Mouse (Mus musculus): ENCODE measurements at regions not wholly inside any gene's neighbourhood (a gene's known extent, or its start where the extent isn't known, plus 50 kb on each side); places are given as distances from the start of the nearest gene placed in this dataset.
"Not testable (repeated sequence)": the region's sequence is repeated elsewhere in the genome, so short reads cannot be mapped to it uniquely, and the experiment has no call there.

DNA sequence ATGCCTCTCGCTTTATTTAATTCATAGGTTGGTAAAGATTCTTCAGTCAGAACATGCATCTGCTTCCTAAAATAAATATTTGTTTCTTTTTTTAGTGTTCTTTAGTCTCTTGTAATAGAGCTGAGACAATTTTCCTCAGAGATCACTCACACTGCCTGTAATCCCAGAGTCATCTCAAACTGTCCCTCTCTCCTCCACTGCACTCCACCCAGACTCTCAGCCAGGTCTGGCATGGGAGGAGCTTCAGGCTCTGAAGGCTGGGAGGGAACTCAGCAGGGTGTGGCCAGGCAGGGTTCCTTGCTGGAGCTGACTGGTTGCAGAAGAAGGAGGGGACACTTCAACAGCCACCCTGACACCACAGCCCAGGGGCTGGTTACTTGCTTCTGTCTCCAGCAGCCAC, 524.8 kb downstream of the Dad1 start:
- not testable (repeated sequence) for H3K36me3 ChIP-seq; H3K27me3 ChIP-seq; H3K4me3 ChIP-seq; H3K27ac ChIP-seq (replicated peaks); ATAC-seq (ENCODE audit: low FRiP score, low read depth); H3K9me3 ChIP-seq; H3K9ac ChIP-seq; H3K4me2 ChIP-seq; H3K4me1 ChIP-seq (replicated peaks)
- no CpG with 5 or more reads among the region's 1 CpGs for WGBS

DNA sequence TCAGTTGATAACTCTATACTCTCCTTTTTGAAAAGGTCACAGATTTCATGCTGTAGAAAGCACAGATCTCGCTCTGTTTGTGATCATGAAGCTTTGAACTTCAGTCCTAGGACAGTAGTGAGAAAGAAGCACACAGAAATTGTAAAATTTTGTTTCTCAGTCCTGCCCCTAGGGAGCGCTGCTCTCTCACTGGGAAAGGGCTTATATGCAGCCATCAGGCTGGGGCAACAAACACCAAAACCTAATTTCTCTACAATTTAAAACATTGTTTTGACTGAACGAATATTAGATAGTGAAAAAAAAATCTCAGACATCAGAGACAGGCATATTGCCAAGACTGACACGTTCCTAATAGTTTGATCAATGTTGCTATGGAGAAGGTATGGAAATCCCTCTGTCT, 527.0 kb downstream of the Dad1 start:
- WGBS, result 41% methylated on average over 2 of the region's 4 CpGs
- H3K9me3 ChIP-seq; ATAC-seq (ENCODE audit: low FRiP score, low read depth); H3K27me3 ChIP-seq; H3K27ac ChIP-seq (replicated peaks); H3K4me3 ChIP-seq; H3K4me2 ChIP-seq; H3K9ac ChIP-seq; H3K4me1 ChIP-seq (replicated peaks); H3K36me3 ChIP-seq: not testable (repeated sequence)

DNA sequence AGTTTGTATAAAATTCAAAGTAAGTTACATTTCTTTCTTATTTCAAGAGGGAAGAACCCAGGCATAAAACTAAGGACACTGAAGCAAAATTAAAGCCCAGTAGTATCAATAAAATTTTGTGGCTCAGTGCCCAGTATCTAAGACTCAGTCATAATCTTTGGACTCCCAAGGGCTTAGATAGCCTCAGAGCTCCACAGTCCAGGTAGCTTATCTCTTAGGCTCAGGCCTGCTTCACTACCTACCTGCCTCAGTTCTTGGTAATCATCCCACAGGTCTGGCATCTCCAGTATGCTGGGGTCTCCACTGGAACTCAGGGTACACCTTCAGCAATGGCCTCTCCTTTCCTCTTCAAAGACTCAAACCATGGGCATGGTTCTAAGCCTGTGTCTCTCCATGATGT, 530.3 kb downstream of the Dad1 start:
- not testable (repeated sequence) for ATAC-seq (ENCODE audit: low FRiP score, low read depth); H3K4me2 ChIP-seq; H3K9me3 ChIP-seq; H3K36me3 ChIP-seq; H3K4me3 ChIP-seq; H3K27ac ChIP-seq (replicated peaks); H3K4me1 ChIP-seq (replicated peaks); H3K27me3 ChIP-seq; H3K9ac ChIP-seq

DNA sequence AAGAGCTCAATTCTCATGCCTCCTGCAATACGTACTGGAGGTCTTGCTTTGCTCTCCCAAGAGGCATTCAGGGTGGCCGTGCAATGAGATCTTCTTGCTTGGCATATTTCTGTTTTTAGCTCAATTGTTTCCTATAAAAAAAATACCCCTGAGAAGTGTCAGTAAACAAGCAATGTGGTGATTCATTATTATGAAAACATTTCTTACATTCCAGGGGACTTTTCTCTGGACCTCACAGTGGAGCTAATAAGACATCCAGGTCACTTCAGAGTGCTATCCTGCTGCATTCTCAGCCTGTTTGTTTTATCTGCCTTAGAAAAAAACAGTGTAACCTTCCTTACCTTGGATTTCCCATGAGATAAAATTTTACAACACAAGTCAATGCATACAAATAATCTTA, 532.0 kb downstream of the Dad1 start:
- not testable (repeated sequence) for H3K4me3 ChIP-seq; H3K4me1 ChIP-seq (replicated peaks); H3K9me3 ChIP-seq; H3K4me2 ChIP-seq; H3K27me3 ChIP-seq; H3K27ac ChIP-seq (replicated peaks); H3K9ac ChIP-seq; ATAC-seq (ENCODE audit: low FRiP score, low read depth); H3K36me3 ChIP-seq
- WGBS, result 77% methylated on average over 2 of the region's 2 CpGs

DNA sequence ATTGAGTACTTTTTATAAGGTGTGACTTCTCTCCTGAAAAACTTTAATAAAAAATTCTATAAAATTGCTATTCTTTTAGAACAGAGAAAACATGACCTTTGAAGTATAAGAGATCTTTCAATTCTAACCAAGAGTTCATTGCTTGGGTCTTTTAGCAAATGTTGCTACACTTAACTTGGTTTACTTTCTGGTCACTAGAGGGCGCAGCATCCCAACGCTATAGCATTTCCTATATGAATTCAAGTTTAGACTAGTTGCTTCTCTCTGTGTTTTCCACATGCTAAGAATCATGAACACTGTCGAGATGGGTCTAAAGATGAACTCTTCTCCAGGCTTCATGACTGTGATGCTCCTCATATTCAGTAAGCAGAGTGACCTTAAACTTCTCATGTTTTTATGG, 544.3 kb downstream of the Dad1 start:
- H3K9me3 ChIP-seq; H3K36me3 ChIP-seq; H3K9ac ChIP-seq; H3K4me1 ChIP-seq (replicated peaks); ATAC-seq (ENCODE audit: low FRiP score, low read depth); H3K4me2 ChIP-seq; H3K27ac ChIP-seq (replicated peaks); H3K4me3 ChIP-seq; H3K27me3 ChIP-seq: not testable (repeated sequence)
- 4% methylated on average over 3 of the region's 3 CpGs for WGBS

DNA sequence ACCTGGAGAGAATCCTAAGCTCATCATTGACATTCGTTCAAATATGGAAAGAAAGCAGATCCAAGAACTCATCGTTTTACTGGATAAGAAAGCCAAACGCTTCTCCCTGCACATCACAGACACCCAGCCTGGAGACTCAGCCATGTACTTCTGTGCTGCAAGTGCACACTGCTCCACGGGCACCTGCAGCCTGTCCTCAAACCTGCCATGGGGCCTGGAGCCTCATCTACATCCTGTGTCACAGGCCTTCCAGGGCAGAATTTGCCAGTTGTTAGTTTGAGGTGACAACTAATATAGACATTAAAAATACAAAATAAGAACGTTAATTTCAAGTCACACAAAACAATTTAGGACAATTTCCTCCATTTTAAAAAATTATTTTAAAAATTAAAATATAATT, 549.6 kb downstream of the Dad1 start:
- H3K9me3 ChIP-seq; H3K4me3 ChIP-seq; H3K36me3 ChIP-seq; H3K9ac ChIP-seq; ATAC-seq (ENCODE audit: low FRiP score, low read depth); H3K4me2 ChIP-seq; H3K27ac ChIP-seq (replicated peaks); H3K27me3 ChIP-seq; H3K4me1 ChIP-seq (replicated peaks): not testable (repeated sequence)
- 82% methylated on average over 5 of the region's 5 CpGs for WGBS

DNA sequence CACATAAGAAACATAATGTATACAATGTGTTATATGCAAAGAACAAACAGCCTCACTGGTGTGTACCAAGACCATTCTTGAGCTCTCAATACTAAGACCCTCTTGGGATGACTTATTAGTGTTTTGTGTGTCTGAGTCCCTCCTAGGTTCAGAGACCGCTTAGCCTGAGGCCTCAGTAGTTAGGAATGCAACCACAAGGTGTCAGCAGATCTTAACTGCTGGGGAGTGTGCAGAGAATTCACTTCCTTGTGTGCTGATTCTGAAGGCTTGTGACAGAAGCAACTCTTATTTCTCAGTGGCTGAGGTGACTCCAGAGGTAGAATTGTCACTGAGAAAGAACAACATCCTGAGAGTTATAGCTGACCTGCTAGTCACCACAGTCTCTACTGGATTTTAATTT, 550.3 kb downstream of the Dad1 start:
- H3K9ac ChIP-seq; H3K4me3 ChIP-seq; H3K27ac ChIP-seq (replicated peaks); H3K4me1 ChIP-seq (replicated peaks); H3K36me3 ChIP-seq; H3K27me3 ChIP-seq; H3K9me3 ChIP-seq; H3K4me2 ChIP-seq: not testable (repeated sequence)
- ATAC-seq (ENCODE audit: low FRiP score, low read depth), result peak; percentile 71
- WGBS, result 34% methylated on average over 1 of the region's 1 CpGs

DNA sequence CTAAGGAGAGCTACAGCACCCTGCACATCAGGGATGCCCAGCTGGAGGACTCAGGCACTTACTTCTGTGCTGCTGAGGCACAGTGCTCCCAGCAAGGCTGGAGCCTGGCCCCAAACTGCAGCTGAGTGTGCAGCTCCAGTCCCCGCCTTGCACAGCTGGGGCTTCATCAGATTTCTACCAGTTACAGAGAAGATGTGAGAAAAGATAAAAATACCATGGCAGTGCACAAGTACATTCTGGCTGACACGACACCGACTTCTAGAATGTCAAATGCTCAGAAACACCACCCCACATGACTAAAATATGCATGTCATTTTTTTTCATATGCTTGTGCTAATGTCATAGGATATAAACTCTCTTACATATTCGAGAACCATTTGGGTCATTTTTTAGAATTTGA, 569.8 kb downstream of the Dad1 start:
- H3K27me3 ChIP-seq; ATAC-seq (ENCODE audit: low FRiP score, low read depth); H3K9me3 ChIP-seq; H3K9ac ChIP-seq; H3K27ac ChIP-seq (replicated peaks); H3K4me3 ChIP-seq; H3K4me1 ChIP-seq (replicated peaks); H3K4me2 ChIP-seq; H3K36me3 ChIP-seq: not testable (repeated sequence)
- 82% methylated on average over 4 of the region's 4 CpGs for WGBS

DNA sequence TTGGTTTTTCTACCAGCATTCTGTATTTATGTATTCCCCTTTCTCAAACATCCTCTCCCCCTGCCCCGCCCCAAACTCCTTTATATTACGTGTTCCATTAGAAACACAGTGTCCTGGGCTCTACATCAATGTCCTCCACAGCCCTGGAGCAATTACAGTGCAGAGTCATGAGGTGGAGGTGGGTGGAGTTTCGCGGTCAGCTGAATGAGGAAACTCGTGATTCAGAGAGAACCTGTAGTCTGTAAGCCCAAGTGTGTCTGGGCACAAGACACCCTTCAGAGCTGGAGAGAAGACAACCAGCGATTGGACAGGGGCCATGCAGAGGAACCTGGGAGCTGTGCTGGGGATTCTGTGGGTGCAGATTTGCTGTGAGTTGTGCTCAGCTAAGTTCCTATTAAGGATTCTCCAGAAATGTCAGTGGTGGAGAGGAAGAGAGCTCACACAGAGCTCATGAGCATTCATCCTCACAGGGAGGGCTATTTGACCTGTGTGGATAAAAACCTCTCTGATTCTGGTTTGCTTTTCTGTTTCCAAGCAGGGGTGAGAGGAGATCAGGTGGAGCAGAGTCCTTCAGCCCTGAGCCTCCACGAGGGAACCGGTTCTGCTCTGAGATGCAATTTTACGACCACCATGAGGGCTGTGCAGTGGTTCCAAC, 570.4 kb downstream of the Dad1 start:
- not testable (repeated sequence) for H3K4me2 ChIP-seq; ATAC-seq (ENCODE audit: low FRiP score, low read depth); H3K9me3 ChIP-seq; H3K27me3 ChIP-seq; H3K9ac ChIP-seq; H3K4me1 ChIP-seq (replicated peaks); H3K4me3 ChIP-seq; H3K27ac ChIP-seq (replicated peaks); H3K36me3 ChIP-seq
- WGBS, result 77% methylated on average over 9 of the region's 9 CpGs

DNA sequence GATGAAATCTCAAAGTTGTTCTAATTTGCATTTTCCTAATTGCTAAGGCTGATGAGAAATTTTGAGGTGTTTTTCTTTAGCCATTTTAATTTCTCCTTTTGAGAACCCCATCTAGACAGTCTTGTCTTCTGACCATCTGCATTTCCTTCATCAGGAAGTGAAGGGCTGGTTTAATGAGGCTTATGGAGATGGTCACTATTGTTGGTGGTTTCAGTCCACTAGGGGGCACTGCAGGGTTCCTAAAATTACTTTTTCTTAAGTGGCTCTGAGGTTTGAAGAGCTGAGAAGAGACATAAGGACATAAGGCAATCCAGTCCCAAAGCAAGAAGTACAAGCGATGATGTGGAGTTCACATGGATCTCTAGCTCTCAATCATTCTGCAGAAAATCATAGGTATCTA, 571.2 kb downstream of the Dad1 start:
- not testable (repeated sequence) for H3K4me1 ChIP-seq (replicated peaks); H3K4me2 ChIP-seq; H3K9ac ChIP-seq; H3K36me3 ChIP-seq; H3K27ac ChIP-seq (replicated peaks); H3K27me3 ChIP-seq; H3K4me3 ChIP-seq; ATAC-seq (ENCODE audit: low FRiP score, low read depth); H3K9me3 ChIP-seq
- WGBS, result 88% methylated on average over 1 of the region's 1 CpGs

DNA sequence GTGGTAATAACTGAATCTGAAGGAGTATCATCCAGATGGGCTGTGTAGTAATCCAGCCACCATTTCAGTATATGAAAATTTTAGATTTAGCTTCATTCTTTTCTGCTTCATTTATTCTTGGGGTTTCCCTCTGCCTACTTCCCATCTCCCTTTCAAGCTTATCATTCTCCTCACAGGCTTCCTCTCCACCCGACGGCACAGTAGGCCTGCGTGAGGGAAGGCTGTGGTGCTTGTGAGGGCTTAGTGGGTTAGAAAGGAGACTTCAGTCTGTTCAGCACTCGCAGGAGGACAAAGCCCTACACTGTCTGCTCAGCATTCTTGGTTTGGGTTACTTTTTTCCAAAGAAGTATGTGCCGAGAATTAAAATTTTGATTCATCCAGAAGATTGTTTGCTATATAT, 572.6 kb downstream of the Dad1 start:
- not testable (repeated sequence) for H3K4me1 ChIP-seq (replicated peaks); H3K36me3 ChIP-seq; H3K4me3 ChIP-seq; H3K27ac ChIP-seq (replicated peaks); H3K4me2 ChIP-seq; H3K9ac ChIP-seq; H3K9me3 ChIP-seq; H3K27me3 ChIP-seq; ATAC-seq (ENCODE audit: low FRiP score, low read depth)
- WGBS, result 76% methylated on average over 5 of the region's 5 CpGs

DNA sequence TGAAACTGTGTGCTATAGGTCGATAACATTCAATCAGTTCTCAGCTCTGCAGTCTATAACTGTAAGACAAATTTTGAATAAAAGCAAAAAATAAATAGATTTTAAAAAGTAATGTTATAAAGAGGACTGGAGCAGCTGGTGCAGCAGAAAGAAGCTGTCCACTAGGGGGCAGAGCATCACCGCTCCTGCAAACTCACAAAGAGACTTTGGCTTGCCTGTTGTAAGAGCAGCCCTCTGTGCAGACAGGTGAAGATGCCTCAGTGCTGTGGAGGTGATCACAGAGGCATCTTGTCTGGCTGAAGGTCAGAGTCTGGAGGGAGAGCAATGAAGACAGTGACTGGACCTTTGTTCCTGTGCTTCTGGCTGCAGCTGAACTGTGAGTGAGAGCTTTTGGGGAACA, 588.2 kb downstream of the Dad1 start:
- H3K4me1 ChIP-seq (replicated peaks); H3K27ac ChIP-seq (replicated peaks); H3K27me3 ChIP-seq; H3K9me3 ChIP-seq; H3K9ac ChIP-seq; H3K36me3 ChIP-seq; H3K4me3 ChIP-seq; H3K4me2 ChIP-seq: not testable (repeated sequence)
- WGBS, result 19% methylated on average over 2 of the region's 2 CpGs
- peak; percentile 71 for ATAC-seq (ENCODE audit: low FRiP score, low read depth)

DNA sequence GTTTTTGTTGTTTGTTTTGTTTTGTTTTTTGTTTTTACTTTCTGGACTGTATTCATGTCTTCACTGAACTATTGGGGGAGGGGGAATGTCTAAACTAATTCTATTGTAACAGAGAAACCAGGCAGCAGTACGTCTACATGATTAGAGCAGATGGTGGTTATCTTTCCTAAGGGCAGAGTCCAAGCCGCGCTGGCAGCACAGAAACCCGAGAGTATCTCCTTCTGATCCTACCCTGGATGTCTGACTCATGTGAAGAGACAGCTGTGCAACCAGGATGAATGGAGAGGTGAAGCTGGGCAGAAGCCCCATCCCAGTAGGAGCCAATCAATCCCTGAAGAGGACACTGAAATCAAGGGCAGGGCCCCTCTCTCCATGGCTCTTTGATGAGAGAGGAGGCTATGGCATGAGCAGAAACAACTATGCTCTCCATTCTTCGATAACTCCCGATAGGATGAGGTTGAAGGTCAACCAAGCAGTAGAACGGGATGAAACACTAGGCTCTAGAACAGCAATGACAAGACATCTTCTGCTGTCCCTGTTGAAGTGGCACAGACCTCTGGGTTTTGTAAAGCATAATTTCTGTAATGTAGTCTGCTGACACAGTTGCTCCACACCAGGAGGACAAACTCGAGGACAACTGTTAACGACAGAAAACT, 591.1 kb downstream of the Dad1 start:
- not testable (repeated sequence) for H3K9ac ChIP-seq; H3K4me2 ChIP-seq; H3K4me1 ChIP-seq (replicated peaks); H3K36me3 ChIP-seq; H3K27me3 ChIP-seq; H3K27ac ChIP-seq (replicated peaks); H3K4me3 ChIP-seq; H3K9me3 ChIP-seq; ATAC-seq (ENCODE audit: low FRiP score, low read depth)
- 87% methylated on average over 9 of the region's 9 CpGs for WGBS
